Mouse (Mus musculus): ENCODE measurements around the gene Msx2.

Gene Msx2

DNA sequence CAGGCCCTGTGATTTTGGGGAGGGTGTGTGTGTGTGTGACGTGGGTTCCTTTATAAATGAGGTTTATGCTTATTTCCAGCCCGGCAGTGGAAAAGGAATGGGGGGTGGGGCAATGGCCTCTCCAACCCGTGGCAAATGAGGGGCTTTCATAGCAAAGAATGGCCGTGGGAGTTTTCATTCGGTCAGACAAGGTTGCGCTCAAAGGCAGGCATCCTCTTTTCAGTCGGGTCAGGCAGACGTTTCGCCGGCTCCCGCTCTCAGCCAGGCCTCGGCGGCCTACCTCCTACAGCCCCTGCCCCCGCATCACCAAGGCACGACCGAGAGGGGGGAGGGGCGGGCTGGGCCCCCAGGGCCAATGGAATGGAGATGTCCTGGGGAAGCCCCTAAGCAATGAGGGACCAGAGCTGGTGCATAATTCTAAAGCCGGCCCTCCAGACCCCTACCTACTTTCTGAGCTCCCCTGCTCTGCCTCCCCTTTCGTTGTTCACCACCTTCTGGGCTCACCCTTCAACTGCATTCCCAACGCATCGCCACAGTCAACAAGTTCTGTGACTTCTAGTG, 8.4 kb downstream of the Msx2 start:
- no peak for DNase-seq

DNA sequence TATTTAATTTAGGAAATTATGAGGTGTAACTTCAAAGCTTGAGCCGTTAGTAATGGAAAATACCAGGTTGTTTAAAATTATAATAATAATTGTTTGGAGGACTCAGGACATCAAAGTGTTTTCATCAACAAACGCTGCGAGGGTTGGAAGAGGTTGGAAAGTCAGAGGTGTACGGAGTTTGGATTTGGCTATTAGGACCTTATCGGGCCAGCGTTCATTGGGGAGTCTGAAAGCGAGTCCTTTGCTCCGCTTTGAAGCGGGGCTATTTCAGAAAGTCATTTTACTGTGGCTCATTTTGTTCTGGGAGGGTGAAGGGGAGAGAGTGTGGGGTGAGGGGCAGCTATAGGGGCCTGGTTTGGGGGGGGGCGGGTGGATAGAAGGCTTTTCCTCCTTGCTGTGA, 8.9 kb downstream of the Msx2 start:
- DNase-seq = no peak

DNA sequence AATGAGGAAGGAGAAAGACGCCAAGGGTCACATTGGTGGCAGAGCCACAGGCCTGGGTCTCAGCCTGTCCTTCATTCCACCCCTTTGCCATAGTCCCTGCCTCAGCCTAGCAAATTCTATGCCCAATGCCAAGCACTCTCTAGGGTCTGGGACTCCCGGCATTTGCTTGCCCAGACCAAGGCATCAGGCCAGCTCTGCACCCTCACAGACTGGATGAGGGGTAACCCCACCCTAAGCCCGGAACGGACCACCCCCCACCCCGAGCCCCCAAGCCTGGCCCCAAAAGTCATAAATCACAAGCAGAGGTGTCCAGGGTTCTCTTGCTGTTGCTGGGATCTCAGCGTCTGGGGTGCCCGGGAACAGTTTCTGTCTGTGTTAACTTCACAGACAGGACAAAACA, 9.8 kb downstream of the Msx2 start:
- no peak for DNase-seq

DNA sequence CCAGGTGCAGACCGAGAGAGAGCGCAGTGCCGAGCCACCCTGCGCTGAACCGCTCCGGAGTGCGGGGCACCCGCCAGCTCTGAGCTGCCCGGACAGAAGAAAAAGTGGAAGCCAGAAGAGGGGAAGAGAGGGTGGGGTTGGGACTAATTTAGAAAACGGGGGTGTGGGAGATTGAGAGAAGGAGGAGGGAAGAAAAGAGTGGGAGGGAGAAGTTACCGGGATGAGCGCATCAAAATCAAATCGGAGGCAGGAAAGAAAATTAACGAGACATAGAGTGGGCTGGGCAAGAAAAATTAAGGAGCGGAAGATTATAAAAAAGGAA, 10.3 kb downstream of the Msx2 start:
- DNase-seq = no peak

DNA sequence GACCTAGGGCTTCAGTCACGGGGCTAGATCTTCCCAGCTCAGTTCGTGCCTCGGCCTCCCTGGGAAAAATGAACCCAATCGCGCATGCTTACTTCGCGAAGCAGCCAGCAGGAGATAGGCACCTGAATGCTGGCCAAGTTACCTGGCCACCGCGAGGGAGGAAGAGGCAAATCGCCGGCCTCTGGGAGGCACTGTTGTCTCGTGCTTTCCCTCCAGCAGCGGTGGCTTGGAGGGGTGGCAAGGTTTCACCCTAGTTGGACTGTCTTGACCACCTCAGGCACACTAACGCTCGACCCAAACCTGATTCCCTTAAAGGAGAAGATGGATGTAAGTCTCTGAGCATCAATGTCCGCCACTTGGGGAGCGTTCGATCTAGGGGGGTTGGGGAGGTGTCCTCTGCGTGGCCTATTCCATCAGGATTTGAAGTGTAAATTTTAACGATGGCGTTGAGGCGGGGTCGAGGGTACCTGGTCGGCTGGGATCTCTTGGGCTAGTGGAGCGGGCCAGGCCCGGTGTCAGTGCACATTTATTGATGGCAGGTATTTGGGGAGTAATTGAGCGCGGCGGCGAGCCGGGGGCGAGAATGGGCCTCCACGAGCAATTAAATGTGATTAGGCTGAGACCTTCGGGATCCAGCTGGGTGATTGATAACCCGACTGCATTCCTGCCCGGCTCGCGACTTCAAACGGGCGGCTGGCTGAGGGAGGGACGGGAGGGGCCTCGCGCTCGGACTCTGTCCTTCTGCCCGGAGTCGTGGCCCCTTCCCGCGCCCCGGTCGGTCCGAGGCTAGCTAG, 10.8 kb downstream of the Msx2 start:
- DNase-seq = peak; percentile 18

DNA sequence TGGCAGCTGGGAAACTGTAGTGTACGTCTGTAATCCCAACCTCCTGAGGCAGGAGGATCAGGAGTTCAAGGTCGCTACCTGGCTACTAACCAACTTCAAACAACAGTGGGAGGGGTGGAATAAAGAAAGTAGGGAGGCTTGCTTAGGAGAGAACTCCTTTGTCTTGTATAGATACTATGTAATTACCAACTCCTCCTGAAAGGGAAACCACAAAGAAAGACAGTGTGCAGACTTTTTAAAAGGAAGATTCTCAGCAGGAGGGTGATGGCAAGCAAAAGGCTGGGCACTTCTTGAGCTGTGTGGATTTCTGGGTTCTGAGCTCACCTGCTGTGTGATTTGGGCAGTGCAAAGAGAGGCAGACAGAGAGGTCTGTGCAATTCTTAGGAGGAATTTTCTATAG, 11.5 kb downstream of the Msx2 start:
- no peak for DNase-seq

DNA sequence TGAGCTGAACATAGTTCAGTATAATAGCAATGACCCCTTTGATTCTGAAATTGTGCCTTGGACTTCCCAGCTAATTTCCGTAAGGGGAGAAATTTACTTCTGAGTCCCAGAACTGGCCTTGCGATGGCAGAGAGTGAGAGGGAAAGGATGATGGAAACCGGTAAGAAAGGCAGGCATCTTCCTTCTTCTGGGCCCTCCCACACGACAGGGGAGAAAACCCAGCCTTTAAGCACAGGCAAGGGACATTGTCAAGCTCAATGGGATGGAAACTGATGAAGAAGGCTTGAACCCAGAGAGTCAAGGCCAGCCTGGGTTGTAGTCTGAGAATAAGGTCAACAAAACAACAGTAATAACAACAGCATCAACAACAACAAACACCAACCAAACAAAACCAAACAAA, 14.1 kb downstream of the Msx2 start:
- no peak for DNase-seq

DNA sequence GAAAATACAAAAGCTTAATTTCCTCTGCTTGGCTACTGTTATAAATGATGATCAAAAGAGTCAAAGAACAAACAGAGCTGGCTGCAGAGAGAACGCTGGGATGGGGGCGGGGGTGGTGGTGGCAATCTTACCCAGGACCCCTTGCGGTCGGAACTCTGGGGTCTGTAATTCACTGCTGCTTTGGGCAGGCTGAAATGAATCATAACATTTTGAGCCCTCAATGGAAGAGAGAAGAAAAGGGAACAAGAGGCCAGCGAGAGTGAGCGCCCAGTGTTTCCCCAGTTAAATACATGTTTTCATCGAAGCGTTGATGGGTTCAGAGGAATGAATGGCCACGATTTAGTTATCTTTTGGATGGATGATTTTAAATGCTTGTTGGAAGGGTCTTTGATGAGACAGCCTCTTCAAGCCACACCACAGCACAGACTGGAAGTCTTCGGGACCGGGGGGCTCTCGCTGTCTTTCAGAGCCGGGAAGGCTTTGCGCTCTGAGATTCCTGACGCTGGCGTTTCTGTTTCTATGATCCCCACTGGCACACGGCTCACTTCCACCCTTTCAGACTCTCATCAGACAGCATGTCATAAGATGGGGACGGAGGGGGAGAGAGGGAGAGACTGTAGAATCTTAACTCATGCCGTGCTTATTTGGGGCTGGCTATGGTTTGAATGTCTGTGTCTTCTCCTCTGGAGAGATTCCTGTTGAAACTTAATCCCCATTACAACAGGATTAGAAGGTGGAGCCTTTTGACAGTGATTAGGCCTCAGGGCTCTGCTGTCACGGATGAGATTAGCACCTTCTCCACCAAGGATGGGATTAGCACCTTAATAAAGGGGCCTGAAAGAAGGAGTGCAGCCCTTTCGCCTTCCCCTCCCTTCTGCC, 17.8 kb downstream of the Msx2 start:
- no peak for DNase-seq

DNA sequence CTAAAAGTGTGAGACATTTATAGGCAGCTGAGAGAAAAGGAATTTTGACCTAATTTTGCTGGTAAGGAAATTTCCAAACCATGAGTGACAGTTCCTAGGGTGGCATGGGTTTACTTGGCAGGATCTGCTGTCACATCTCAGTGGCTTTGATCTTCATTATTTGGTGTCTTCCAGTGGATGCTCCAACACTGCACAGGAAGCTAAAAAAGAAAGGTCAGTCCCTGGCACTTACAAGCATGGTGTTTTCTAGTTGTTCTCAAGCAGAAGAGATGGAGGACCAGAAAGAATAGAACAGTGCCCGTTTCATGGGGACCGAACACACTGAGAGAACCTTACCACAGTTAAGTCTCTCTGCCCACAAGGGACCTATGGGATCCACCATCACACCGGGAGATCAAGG, 18.9 kb downstream of the Msx2 start:
- no peak for DNase-seq

DNA sequence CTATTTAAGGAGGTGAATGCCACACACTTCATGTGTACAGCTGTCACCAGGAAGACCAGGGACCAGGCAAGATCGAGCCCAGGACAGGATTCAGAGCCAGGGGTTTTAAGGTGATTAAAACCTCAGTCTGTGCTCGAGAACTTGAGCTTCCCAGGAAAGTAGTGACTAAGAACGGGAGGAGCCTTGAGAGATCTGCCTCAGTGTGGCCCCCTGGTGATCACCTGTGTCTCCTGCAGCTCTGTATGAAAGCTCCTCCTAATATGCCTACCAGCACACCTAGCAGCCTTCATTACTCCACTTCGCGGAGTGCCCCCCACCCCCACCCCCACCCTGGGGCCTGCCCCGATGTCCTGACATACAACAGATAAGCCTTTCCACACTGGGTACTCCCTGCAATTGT, 25.3 kb downstream of the Msx2 start:
- peak; percentile 42 for DNase-seq

DNA sequence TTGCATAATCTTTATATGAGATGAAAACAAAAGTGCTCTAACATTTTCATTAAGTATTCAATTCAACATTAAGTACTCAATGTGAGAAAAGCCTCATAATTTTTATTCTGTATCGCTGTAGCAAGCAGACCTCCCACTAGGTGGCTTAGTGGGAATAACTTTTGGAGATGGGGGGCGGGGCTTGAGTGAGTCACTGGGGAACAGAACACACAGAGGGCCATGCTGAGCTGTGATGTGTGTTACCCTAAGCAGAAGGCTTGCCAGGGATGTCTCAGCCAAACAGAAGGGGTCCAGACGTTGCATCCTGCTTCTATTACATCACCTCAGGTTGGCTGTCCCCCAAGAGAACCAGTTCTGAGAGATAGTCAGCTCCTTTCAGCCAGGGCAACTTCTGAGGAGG, 29.3 kb downstream of the Msx2 start:
- DNase-seq = peak; percentile 30

DNA sequence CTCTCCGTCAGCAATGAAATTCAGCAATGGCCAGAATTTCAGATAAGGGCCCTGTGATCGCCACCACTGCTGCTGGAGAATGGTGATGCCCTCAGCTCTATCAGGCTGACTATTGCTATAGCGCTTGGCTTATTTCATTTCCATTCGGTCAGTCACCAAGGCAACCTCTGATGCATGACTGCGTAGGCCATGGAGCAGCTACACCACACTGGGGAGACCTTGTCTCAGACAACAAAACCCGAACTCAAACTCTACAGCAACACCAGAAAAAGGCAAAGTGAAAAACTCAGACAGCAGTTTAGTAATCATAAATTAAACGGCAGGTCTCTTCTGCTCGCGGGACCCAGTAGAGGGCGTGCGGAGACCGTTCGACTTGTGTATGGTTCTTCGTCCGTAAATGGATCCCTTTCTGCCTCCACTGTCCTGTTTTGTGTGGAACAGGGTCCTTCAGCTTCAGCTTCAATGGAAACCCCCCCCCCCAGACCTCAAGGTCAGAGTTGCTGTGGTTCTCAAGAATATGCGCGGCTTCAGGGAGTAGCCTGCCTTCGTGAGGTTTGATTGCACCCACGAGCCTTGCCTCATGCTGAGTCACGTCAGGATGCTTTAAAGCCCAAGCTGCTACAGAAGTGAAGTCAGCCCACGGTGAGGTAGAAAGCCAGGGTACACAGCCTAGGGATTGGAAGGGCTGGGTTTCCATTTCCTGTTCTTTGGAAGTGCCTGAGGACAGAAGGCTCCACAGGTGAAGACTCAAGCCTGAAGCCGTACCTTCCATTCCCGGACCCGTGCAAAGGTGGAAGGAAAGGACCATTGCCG, 30.5 kb downstream of the Msx2 start:
- no peak for DNase-seq

DNA sequence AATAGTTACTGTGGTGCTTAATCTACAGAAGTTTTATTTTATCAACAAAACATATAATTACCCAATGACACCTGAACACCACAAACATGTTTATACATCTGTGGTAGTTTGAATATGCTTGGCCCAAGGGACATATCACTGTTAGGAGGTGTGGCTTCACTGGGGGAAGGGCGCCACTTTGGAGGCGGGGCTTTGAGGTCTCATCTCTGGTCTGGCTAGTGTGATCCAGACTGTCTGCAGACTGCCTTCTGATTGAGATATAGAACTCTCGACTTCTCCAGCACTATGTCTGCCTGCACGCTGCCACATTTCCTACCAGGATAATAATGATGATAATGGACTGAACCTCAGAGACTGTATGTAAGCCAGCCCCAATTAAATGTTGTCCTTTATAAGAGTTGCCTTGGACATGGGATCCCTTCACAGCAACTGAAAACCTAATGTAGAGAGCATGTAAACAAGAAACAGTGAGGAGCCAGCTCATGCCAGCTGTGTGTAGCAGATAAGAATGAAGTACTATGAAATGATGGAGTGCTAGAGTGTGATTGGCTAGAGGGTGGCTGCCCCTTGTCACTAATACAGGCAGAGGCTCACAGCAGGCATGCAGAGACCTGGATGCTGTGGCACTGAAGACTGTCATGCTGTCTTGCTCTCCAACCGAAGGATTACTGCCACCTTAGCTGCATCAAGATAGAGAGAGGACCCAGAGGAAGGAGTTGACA, 31.4 kb downstream of the Msx2 start:
- no peak for DNase-seq

DNA sequence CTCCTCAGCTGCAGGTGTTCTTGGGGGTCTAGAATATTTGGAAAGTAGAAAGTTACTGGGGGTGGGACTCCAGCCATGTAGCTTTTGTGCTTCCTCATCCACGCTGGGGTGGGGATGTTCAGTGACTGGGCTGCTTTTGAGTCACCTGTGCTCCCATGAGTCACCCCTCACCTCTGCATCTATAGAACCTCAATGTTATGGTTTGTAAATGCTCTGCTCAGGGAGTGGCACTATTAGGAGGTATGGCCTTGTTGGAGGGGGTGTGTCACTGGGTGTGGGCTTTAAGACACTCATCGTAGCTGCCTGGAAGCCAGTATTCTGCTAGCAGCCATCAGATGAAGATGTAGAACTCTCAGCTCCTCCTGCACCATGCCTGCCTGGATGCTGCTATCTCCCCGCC, 32.9 kb downstream of the Msx2 start:
- no peak for DNase-seq

DNA sequence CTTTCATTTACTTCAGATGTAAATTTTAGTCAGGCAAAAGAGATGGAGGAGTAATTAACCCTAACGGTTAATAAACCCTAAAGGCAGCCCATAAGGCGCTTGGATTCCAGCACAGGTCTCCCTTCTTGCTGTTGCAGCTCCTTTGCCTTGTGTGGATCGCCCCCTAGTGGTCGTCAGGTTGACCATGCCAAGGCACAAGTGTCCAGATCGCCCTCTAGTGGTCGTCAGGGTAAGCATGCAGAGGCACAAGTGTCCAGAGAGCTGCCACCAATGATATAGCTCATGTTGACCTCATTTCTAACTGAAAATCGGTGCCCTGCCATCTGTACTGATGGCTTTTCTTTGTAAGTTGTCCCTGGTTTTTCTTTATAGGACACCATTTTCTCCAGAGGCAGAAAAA, 46.4 kb downstream of the Msx2 start:
- DNase-seq = peak; percentile 92

DNA sequence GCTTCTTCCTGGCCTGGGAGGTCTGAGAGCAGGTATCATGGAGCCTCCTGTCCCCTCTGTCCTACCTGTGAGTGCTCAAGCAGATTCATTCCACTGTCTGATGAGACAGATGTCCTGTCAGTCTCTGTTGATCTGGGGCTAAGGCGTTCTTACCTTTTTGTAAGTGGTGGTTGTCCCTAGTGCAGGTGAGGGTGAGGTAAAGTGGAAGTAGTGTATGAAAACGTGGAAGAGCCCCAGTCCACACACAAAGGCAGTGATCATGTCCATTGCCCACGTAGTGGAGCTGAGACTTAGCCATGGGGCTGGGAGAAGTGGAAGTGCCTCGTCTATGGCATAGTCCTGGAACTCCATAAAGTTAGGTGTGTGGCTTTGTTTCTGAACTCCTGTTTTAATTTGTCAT, 51.7 kb downstream of the Msx2 start:
- no peak for DNase-seq

DNA sequence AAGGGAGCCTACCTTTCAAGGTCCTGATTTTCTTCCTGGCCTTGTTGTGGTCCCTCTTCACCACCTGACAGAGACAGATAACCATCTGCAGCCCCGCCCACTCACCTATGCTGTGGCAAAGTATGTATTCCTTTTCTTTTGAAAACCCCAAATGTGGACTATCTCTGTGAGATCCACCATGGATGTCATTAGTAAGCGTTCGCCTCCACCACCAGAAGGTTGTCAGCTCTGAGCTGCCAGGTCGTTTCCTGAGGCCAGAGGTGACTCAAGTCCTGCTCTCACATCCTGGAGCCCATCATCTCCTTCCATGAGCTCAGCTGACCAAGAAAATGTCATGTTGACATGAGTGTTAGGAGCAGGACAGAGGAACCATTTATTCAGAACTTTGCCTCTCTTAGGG, 52.1 kb downstream of the Msx2 start:
- no peak for DNase-seq

DNA sequence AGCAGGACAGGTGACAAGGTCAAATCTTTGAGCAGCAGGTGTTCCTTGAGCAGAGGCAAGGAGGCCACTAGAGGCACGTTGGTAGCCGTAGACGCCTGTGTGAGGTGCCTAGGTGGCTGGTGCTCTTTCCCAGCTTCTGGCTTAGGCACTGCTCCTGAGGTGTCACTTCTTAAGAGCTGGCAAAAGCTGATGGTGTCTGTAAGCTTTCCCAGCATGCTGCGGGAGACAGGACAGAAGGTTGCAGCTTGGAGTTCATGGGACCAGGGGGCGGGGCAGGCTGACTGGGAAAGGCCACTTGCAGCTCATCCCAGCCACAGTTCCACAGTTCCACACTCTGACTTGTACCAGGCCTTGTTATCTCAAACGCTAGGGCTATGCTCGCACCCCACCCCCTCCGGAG, 53.2 kb downstream of the Msx2 start:
- no peak for DNase-seq

DNA sequence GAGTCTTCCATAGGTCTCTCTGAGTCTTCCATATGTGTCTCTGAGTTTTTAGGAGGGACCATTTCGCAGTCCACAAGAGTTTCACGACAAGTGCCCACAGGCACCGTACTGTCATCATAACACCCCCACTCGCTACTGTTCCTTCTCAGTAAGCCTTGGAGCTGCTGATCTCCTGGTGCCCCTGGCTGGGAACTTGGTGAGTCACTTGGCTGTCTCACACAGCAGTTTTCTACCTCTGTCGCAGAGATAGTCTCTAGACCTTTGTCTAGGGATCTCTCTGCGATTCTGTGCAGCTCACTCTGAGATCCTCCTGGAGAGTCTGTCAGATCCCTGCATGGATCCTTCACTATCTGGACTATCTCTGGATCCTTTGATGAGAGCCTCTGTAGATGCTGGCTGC, 55.2 kb downstream of the Msx2 start:
- DNase-seq = no peak

All from thymus, postnatal 4 days (tissue).